Mouse (Mus musculus): ENCODE measurements around the gene Myrfl. TPM values are rescaled to one million over a fixed set of nuclear protein-coding genes. Genes with fewer than 3 reads are reported as not detected.

Myrfl gene
- polyA plus RNA-seq, 1 experiment, result 0.12 TPM

- TF ChIP-seq CTCF (IDR thresholded peaks at IDR 0.05; ENCODE audit: borderline replicate concordance, control insufficient read depth, extremely low read depth, insufficient read depth, low read length, poor library complexity) (no peak), POLR2A (IDR thresholded peaks at IDR 0.05; ENCODE audit: control insufficient read depth, extremely low read depth, insufficient read depth, low read length, poor library complexity) (no peak)
- peak; percentile 21 for DNase-seq
- H3K27me3 ChIP-seq (ENCODE audit: control insufficient read depth, insufficient read depth, low read length), result no peaks in the 10 kb centered on the region
- H3K36me3 ChIP-seq (ENCODE audit: control insufficient read depth, insufficient read depth, low read length), result no peaks in the 10 kb centered on the region
- WGBS, result 59% methylated on average over 4 of the region's 4 CpGs
- H3K27ac ChIP-seq (ENCODE audit: control insufficient read depth, insufficient read depth, low read length), result no peak overlapping the region
- H3K4me1 ChIP-seq (replicated peaks; ENCODE audit: control insufficient read depth, insufficient read depth, low read length), result no peaks in the 10 kb centered on the region
- no peak overlapping the region for H3K4me3 ChIP-seq (ENCODE audit: control insufficient read depth, insufficient read depth, low read length)
Measured at GRCm38 (mm10) chr10:116801281-116801680, 95.4 kb downstream of the Myrfl start.

DNA sequence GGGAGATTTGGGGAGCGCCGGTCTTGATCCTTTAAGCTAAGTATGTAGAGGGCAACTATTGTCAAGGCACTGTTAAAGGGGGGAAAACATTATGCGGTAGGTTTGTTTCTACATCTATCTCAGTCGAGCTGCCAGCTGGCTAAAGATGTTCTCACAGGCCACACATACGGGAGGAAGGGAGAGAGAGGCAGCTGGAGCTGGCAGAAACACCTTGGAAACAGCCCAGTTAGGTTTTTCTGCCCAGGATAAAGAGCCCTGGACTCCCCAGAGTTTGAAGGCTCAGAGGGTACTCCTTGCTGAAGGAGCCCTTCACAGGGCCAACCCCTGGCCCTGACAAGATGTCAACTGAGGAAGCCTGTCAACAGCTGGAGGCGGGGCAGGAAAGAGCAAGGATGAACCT, 100.7 kb downstream of the Myrfl start:
- WGBS, result 91% methylated on average over 6 of the region's 6 CpGs
- Histone ChIP-seq H3K4me3 (ENCODE audit: control insufficient read depth, insufficient read depth, low read length) (no peak overlapping the region), H3K27ac (ENCODE audit: control insufficient read depth, insufficient read depth, low read length) (no peak overlapping the region), H3K36me3 (ENCODE audit: control insufficient read depth, insufficient read depth, low read length) (no peaks in the 10 kb centered on the region), H3K4me1 (replicated peaks; ENCODE audit: control insufficient read depth, insufficient read depth, low read length) (no peaks in the 10 kb centered on the region), H3K27me3 (ENCODE audit: control insufficient read depth, insufficient read depth, low read length) (no peaks in the 10 kb centered on the region)
- no peak for TF ChIP-seq POLR2A (IDR thresholded peaks at IDR 0.05; ENCODE audit: control insufficient read depth, extremely low read depth, insufficient read depth, low read length, poor library complexity)
- no peak for DNase-seq

DNA sequence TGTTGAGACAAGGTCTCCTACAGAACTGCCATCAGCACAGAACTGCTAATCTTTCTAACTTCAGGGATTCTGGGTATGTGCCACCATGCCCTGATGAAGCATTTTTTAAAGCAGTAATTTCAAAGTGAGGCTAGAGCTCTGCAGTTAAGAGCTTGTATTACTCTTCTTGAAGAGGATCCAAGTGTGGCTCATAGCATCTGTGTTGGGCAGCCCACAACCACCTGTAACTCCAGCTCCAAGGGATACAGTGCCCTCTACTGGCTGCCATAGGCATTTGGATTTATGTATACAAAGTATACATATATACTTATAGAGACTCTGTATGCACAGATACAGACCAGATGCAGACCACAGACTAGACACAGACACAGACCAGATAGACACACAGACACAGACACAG, 107.6 kb downstream of the Myrfl start:
- Histone ChIP-seq H3K4me3 (ENCODE audit: control insufficient read depth, insufficient read depth, low read length) (no peak overlapping the region), H3K36me3 (ENCODE audit: control insufficient read depth, insufficient read depth, low read length) (no peaks in the 10 kb centered on the region), H3K27me3 (ENCODE audit: control insufficient read depth, insufficient read depth, low read length) (no peaks in the 10 kb centered on the region), H3K4me1 (replicated peaks; ENCODE audit: control insufficient read depth, insufficient read depth, low read length) (no peaks in the 10 kb centered on the region), H3K27ac (ENCODE audit: control insufficient read depth, insufficient read depth, low read length) (no peak overlapping the region)
- TF ChIP-seq POLR2A (IDR thresholded peaks at IDR 0.05; ENCODE audit: control insufficient read depth, extremely low read depth, insufficient read depth, low read length, poor library complexity) (no peak), CTCF (IDR thresholded peaks at IDR 0.05; ENCODE audit: borderline replicate concordance, control insufficient read depth, extremely low read depth, insufficient read depth, low read length, poor library complexity) (no peak)
- peak; percentile 56 for DNase-seq

DNA sequence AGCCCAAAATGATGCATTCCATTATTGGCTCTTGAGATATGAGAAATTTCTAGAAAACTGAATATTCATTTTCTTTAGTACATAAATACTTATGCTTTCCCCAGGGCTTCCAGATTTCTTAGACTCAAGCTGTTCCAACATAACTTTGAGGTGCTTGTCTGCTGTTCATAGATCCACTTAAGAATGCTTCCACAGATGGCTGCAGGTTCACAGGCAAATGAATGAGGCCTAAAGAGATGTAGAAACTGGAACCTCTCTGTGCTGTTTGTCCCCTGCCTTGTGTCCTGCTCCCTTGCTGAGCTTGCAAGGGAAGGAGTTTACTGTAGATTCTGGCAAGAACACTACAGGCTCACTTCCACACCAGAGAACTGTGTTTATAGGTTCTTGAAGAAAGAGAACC, 108.3 kb downstream of the Myrfl start:
- Histone ChIP-seq H3K27ac (ENCODE audit: control insufficient read depth, insufficient read depth, low read length) (no peak overlapping the region), H3K4me3 (ENCODE audit: control insufficient read depth, insufficient read depth, low read length) (no peak overlapping the region), H3K4me1 (replicated peaks; ENCODE audit: control insufficient read depth, insufficient read depth, low read length) (no peaks in the 10 kb centered on the region), H3K27me3 (ENCODE audit: control insufficient read depth, insufficient read depth, low read length) (no peaks in the 10 kb centered on the region), H3K36me3 (ENCODE audit: control insufficient read depth, insufficient read depth, low read length) (no peaks in the 10 kb centered on the region)
- TF ChIP-seq CTCF (IDR thresholded peaks at IDR 0.05; ENCODE audit: borderline replicate concordance, control insufficient read depth, extremely low read depth, insufficient read depth, low read length, poor library complexity) (no peak), POLR2A (IDR thresholded peaks at IDR 0.05; ENCODE audit: control insufficient read depth, extremely low read depth, insufficient read depth, low read length, poor library complexity) (no peak)
- no peak for DNase-seq

DNA sequence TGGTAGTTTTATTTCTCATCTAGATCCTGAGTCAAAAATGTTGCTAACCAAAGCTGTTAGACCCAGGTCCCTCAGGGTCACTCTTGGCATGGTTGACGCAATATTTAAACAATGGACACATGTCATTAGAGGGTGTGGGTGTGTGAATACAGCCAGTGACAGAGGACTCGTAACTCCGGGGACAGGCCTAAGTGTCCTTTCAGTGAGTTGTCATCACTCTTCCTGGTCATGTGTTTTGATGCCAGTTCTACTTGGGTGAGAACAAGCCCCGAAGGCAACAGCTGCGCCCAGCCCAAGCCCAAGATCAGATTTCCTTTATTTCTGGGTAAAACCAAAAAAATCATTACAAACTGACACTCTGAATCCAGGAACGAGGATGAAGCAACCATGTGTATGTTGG, 112.6 kb downstream of the Myrfl start:
- Histone ChIP-seq H3K4me3 (ENCODE audit: control insufficient read depth, insufficient read depth, low read length) (no peak overlapping the region), H3K27ac (ENCODE audit: control insufficient read depth, insufficient read depth, low read length) (no peak overlapping the region), H3K4me1 (replicated peaks; ENCODE audit: control insufficient read depth, insufficient read depth, low read length) (no peaks in the 10 kb centered on the region), H3K27me3 (ENCODE audit: control insufficient read depth, insufficient read depth, low read length) (no peaks in the 10 kb centered on the region), H3K36me3 (ENCODE audit: control insufficient read depth, insufficient read depth, low read length) (no peaks in the 10 kb centered on the region)
- 86% methylated on average over 6 of the region's 6 CpGs for WGBS
- DNase-seq, result no peak
- TF ChIP-seq POLR2A (IDR thresholded peaks at IDR 0.05; ENCODE audit: control insufficient read depth, extremely low read depth, insufficient read depth, low read length, poor library complexity) (no peak), CTCF (IDR thresholded peaks at IDR 0.05; ENCODE audit: borderline replicate concordance, control insufficient read depth, extremely low read depth, insufficient read depth, low read length, poor library complexity) (no peak)

DNA sequence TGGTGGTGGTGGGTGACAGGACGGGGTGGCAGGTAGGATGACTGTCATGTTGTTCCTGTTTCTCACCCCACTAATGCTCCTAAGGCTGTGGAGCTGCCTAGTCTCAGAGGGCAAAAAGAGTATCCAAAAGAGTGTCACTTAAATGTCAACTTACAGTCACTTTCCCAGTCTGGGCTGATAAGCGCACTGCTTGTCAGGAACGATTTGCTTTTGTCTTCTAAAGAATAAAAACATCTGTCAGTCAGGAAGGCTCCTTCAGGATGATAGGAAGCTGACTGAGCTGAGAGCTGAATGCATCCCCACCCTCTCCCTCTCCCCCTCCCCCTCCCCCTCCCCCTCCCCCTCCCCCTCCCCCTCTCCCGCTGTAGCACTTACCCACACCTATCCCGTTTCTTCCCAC, 113.7 kb downstream of the Myrfl start:
- Histone ChIP-seq H3K27me3 (ENCODE audit: control insufficient read depth, insufficient read depth, low read length) (no peaks in the 10 kb centered on the region), H3K36me3 (ENCODE audit: control insufficient read depth, insufficient read depth, low read length) (no peaks in the 10 kb centered on the region), H3K4me3 (ENCODE audit: control insufficient read depth, insufficient read depth, low read length) (no peak overlapping the region), H3K27ac (ENCODE audit: control insufficient read depth, insufficient read depth, low read length) (no peak overlapping the region), H3K4me1 (replicated peaks; ENCODE audit: control insufficient read depth, insufficient read depth, low read length) (no peaks in the 10 kb centered on the region)
- 69% methylated on average over 4 of the region's 5 CpGs for WGBS
- no peak for DNase-seq
- TF ChIP-seq CTCF (IDR thresholded peaks at IDR 0.05; ENCODE audit: borderline replicate concordance, control insufficient read depth, extremely low read depth, insufficient read depth, low read length, poor library complexity) (no peak), POLR2A (IDR thresholded peaks at IDR 0.05; ENCODE audit: control insufficient read depth, extremely low read depth, insufficient read depth, low read length, poor library complexity) (no peak)

- no peaks in the 10 kb centered on the region for H3K36me3 ChIP-seq (ENCODE audit: control insufficient read depth, insufficient read depth, low read length)
- 76% methylated on average over 8 of the region's 8 CpGs for WGBS
- TF ChIP-seq CTCF (IDR thresholded peaks at IDR 0.05; ENCODE audit: borderline replicate concordance, control insufficient read depth, extremely low read depth, insufficient read depth, low read length, poor library complexity), result no peak
- no peak for TF ChIP-seq POLR2A (IDR thresholded peaks at IDR 0.05; ENCODE audit: control insufficient read depth, extremely low read depth, insufficient read depth, low read length, poor library complexity)
Measured at GRCm38 (mm10) chr10:116777947-116778346, 118.8 kb downstream of the Myrfl start.

More at GRCm38 (mm10) chr10:116777947-116778346, 118.8 kb downstream of the Myrfl start:
- Histone ChIP-seq H3K4me3 (ENCODE audit: control insufficient read depth, insufficient read depth, low read length) (no peak overlapping the region), H3K27ac (ENCODE audit: control insufficient read depth, insufficient read depth, low read length) (no peak overlapping the region), H3K27me3 (ENCODE audit: control insufficient read depth, insufficient read depth, low read length) (no peaks in the 10 kb centered on the region), H3K4me1 (replicated peaks; ENCODE audit: control insufficient read depth, insufficient read depth, low read length) (no peaks in the 10 kb centered on the region)
- no peak for DNase-seq
